Mouse (Mus musculus) cerebellum, adult 2 months (tissue): ENCODE data around the gene Krtap29-1.

Experiments
- CTCF ChIP-seq: fragments of 200-500 bp; IDR thresholded peaks from 2 replicates; pipeline ENCODE4 v1.5.1; 2011; ENCODE audit warnings: low read depth, mild to moderate bottlenecking, control low read depth, low read length, moderate library complexity, borderline replicate concordance; ENCODE audit not compliant: insufficient read depth
- POLR2A ChIP-seq: fragments of 200-500 bp; IDR thresholded peaks from 2 replicates; pipeline ENCODE4 v1.6.1; 2011; ENCODE audit warnings: low read length, control low read depth, borderline replicate concordance; ENCODE audit not compliant: insufficient read depth

DNA sequence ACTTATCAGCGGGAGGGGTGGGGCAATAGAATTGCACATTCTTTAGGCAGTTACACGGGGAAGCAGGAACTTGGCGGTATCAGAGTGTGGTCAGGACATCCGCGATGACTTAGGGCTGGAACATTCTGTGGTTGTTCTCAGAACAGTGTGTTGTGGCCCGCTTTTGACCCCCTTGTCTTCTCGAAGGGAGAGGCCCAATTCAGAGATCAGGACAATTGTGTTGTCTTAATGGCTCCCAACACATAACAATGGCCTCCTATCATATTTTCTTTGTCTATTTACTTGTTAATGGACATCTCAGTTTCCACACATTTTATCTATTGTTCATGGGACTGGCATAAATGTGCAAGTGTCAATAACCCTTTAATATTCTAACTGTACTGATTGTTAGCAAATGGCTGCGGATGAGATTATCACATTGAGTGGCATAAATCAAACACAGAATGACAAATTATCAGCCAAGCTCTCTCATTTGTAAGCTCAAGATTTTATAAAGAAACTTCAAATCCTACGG lies 41.0 kb downstream of the Krtap29-1 start:
- TF ChIP-seq CTCF, result no peak
- no peak for TF ChIP-seq POLR2A
